Mouse (Mus musculus): Measurements from ENCODE around the gene Kalrn. TPM values are rescaled to one million over a fixed set of nuclear protein-coding genes. Genes with fewer than 3 reads are reported as not detected.
"Not testable (repeated sequence)": the region's sequence is repeated elsewhere in the genome, so short reads cannot be mapped to it uniquely, and the experiment has no call there.

Gene Kalrn
- total RNA-seq, 2 experiments from 2014 or later: 0.94 TPM; not detected in 1

DNA sequence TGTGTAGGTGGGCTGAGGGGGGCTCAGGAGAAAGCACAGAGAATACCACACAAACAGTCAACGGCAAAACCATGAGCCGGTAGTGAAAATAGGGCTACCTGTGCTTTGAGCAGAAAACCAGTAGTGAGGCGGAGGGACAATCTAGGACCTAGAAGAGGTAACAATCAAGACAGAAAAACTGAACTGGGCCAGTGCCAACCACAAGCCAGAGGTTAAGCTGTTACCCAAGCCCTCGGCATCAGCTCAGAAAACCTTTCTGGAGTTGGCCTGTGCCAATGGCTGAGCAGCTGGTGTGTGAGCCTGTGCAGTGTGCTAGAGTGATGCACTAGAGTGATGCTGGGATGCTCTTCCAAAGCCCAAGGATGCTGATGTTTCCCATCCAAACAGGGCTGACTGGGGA is 248.2 kb downstream of the Kalrn start:
- ATAC-seq (replicated peaks; ENCODE audit: low FRiP score, poor library complexity, severe bottlenecking): no peak

DNA sequence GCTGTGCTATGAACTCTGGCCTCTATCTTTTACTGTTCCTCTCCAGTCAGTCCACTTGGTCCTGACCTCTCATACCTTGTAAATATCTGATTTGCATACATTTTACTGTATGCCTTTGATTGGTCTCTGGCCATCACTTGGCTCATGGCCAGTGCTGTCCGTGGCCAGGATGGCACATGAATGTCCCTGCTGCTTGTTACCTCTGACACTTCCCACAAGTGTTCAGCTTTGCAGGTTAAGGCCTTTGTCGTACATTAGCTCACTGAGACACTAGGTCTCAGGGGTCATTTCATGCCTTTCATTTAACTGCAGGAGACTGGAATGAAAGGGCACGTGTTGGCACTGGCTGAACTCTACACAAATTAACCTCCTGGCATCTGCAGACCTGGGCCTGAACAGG is 248.6 kb downstream of the Kalrn start:
- ATAC-seq (replicated peaks; ENCODE audit: low FRiP score, poor library complexity, severe bottlenecking): no peak

- ATAC-seq (replicated peaks; ENCODE audit: low FRiP score, poor library complexity, severe bottlenecking): no peak
These were observed 249.8 kb downstream of the Kalrn start for GRCm38 (mm10) chr16:34323496-34323895.

GRCm38 (mm10) chr16:34322546-34322945 is 250.8 kb downstream of the Kalrn start:
- ATAC-seq (replicated peaks; ENCODE audit: low FRiP score, poor library complexity, severe bottlenecking): no peak

- ATAC-seq (replicated peaks; ENCODE audit: low FRiP score, poor library complexity, severe bottlenecking): no peak
These were observed 252.1 kb downstream of the Kalrn start for GRCm38 (mm10) chr16:34321066-34321790.

GRCm38 (mm10) chr16:34320023-34320800 is 253.1 kb downstream of the Kalrn start:
- no peak for ATAC-seq (replicated peaks; ENCODE audit: low FRiP score, poor library complexity, severe bottlenecking)

- no peak for ATAC-seq (replicated peaks; ENCODE audit: low FRiP score, poor library complexity, severe bottlenecking)
These were observed 256.2 kb downstream of the Kalrn start for GRCm38 (mm10) chr16:34317110-34317509.

- ATAC-seq (replicated peaks; ENCODE audit: low FRiP score, poor library complexity, severe bottlenecking): no peak
These were observed 257.1 kb downstream of the Kalrn start for GRCm38 (mm10) chr16:34316253-34316652.

DNA sequence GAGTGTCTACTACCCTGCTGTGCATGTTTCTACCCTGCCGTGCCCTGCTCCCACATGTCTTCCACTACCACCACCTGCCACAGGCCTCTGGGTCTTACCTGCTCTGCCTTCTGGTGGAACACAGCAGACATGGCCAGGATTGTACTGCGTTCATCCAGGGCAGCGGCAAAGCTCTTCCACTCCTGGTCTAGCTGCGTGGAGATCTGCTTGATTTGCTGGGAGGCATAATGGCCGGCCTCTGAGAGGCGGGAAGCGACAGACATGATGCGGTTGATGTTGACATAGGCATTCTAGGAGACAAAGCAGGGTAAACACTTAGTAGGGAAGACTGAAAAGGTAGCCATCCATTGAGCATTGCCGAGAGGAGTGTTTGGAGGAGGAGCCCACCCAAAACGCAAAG is 259.3 kb downstream of the Kalrn start:
- no peak for ATAC-seq (replicated peaks; ENCODE audit: low FRiP score, poor library complexity, severe bottlenecking)

GRCm38 (mm10) chr16:34311577-34311976 is 261.8 kb downstream of the Kalrn start:
- ATAC-seq (replicated peaks; ENCODE audit: low FRiP score, poor library complexity, severe bottlenecking): no peak

- no peak for ATAC-seq (replicated peaks; ENCODE audit: low FRiP score, poor library complexity, severe bottlenecking)
These were observed 263.0 kb downstream of the Kalrn start for GRCm38 (mm10) chr16:34310363-34310762.

DNA sequence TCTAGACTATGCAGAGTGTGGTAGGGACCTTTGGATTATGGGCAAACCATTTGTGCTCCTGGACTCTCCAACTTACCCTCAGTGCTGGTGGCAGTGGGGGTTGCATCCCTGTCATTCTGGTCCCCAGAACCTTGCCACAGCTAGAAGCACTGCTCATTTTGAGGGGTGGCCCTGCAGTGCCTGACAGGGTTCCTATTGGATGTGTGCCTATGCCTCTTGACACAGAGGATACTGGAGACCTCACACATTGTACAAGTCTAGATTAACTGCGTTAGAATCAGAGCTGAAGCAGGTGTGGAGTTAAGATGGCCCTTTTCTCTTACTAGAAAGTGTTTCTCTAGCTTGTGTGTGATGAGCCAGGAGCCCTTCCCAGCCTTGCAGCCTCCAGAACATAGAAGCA is 265.0 kb downstream of the Kalrn start:
- no peak for ATAC-seq (replicated peaks; ENCODE audit: low FRiP score, poor library complexity, severe bottlenecking)

DNA sequence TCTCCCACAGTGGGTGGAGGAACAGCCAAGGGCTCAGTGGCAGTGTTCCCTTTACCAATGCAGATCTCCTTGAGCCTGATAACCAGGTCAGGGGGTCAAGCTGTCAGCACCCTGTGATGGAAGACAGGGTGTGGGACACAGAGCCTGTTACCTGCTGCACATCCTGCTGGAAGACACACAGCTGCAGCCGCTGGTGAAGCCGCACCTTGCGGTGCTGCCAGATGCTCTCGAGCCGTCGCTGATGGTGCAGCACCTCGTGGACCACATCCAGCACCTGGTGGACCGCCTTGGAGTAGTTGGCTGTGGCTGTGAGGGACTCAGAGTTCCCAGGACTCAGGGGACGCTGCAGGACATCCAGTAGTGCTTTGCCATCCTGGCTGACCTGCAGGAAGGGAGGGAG is 265.9 kb downstream of the Kalrn start:
- no peak for ATAC-seq (replicated peaks; ENCODE audit: low FRiP score, poor library complexity, severe bottlenecking)

DNA sequence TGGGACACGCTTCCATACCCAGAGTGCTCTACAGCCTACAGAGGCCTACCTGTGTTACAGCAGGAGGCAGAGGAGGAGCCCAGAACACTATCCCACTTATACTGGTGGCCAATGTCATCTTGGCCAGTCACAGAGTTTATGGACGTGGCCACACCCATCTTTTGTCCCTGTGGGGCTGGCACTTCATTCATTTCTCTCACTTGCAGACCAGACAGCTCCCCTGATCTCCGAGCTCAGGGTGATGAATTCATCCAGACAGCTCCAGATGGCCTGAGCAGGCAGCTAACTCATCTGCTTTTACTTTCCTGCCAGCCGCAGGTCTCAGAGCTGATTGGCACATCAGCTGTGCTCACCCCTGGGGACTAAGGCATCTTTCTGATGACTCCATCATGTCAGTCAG is 267.7 kb downstream of the Kalrn start:
- ATAC-seq (replicated peaks; ENCODE audit: low FRiP score, poor library complexity, severe bottlenecking): no peak

DNA sequence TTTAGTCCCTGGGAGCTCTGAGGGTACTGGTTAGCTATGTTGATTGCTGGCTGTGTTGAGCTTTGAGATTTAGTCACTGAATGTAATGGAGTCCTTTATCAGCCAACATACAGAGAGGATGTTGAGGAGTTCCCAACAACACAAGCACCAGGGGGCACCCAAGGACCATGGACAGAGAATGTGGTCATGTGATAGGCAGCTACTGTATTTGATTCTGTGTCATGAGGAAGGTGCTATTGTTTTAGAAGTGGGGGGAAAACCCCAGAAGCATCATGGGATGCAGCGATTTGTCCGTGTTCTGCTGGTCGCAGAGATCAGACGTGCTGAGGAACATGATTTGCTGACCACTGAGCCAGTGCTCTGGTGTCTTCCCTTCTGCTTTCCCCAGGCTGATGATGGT is 269.5 kb downstream of the Kalrn start:
- ATAC-seq (replicated peaks; ENCODE audit: low FRiP score, poor library complexity, severe bottlenecking): not testable (repeated sequence)

- no peak for ATAC-seq (replicated peaks; ENCODE audit: low FRiP score, poor library complexity, severe bottlenecking)
These were observed 270.8 kb downstream of the Kalrn start for GRCm38 (mm10) chr16:34302503-34302902.

- ATAC-seq (replicated peaks; ENCODE audit: low FRiP score, poor library complexity, severe bottlenecking): 0 out of 2 replicates have a peak, but pooled peaks have one; percentile 46
These were observed 271.3 kb downstream of the Kalrn start for GRCm38 (mm10) chr16:34302063-34302462.

DNA sequence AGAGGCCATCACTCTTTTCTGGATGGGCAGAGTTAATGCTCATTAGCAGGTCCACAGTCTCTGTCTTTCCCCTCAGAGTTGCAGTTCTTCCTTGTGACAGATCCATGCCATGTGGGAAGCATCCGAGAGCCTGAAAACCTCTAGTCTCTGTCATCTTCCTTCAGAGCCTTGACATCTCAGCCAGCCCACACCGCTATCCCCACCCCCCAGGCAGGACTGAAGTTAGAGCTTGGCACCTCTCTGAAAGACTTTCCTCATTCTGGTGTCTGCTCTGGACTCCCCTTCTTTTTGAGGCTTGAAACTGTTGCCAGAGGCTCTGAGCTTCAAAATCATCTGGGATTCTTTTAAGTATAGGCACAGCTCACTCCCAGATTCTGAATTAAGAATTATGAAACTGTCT is 274.1 kb downstream of the Kalrn start:
- ATAC-seq (replicated peaks; ENCODE audit: low FRiP score, poor library complexity, severe bottlenecking): no peak

DNA sequence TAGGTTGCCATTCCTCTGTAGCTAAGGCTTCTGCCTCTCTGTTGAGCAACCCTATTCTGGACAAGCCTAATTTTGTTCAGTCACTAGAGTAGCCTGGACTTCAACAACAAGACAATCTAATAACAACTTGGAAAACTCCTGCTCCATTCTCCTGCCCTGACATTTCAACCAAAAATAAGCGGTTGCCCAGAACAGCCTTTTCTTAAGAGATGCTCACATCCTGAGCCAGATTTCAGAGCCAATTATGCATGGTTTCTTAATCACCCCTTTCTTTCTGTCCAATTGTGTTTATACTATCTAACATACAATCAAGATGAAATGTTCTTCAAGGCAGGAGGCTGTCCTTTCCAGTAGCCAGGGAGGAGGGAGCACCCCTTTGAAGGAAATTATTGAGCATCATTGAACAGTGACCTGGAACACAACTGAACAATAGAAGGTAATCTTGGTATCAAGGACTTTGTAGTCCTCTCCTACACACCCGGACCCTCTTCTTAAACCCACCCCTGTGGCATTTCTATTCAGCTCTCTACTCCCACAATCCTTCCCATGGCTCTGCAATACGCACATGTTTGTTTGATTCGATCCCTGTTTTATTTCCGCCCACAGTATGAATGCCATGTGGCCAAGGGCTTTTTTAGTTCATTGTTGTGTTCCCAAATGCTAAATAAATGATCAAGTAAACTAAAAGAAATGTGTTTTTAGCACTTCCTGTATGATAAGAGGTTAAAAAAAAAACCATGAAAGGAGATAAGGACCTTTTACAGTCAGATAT is 275.2 kb downstream of the Kalrn start:
- ATAC-seq (replicated peaks; ENCODE audit: low FRiP score, poor library complexity, severe bottlenecking): no peak

- ATAC-seq (replicated peaks; ENCODE audit: low FRiP score, poor library complexity, severe bottlenecking): no peak
These were observed 278.8 kb downstream of the Kalrn start for GRCm38 (mm10) chr16:34294568-34294967.

GRCm38 (mm10) chr16:34293675-34294074 is 279.7 kb downstream of the Kalrn start:
- no peak for ATAC-seq (replicated peaks; ENCODE audit: low FRiP score, poor library complexity, severe bottlenecking)
